Mouse (Mus musculus): ENCODE results near the gene Cyp2j13.
"Not testable (repeated sequence)": the region's sequence is repeated elsewhere in the genome, so short reads cannot be mapped to it uniquely, and the experiment has no call there.

Cyp2j13 gene

DNA sequence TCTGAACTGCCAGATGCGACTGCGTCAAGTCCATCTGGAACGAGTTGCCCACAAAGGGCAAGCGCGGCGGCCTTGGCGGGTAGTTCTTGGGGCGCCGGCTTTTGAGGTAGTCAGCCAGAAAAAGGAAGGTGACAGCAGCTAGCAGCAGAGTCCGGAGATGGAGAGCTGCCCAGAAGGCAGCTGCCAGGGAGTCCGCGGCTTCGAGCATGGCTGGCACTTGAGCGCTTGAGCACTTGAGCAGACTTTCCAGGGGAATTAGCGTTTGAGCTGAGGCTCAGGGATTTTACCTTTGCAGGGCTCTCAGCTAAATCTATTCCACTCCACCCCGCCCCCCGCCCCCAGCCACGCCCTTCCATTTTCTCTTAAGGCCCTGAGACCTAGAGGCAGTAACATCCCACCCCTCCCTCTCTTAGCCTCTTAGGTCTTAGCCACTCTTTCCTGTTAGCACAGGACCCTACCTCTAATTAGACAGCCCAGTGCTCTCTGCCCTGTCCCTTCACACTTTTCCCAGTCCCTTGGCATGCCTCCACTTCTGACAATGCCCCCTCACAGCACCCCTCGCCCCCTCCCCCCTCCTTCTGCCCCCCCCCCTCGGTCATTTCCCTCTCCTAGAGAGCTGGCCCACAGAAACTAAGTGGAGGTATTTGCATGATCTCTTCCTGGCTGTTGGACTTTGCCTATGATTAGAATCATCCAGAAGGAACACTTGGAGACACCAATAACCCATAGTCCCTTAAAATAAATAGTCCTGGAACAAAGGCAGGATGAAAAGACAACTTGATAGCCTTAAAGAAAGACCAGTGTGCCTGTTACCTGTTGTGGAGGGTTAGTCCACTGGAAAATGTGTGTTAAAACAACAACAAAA is at the start of gene Cyp2j13:
TSS of gene Cyp2j13 (minus strand) at position 286 of the 865 bp plus-strand sequence.
- DNase-seq (ENCODE audit: low spot score in 2 of 2), result no peak

DNA sequence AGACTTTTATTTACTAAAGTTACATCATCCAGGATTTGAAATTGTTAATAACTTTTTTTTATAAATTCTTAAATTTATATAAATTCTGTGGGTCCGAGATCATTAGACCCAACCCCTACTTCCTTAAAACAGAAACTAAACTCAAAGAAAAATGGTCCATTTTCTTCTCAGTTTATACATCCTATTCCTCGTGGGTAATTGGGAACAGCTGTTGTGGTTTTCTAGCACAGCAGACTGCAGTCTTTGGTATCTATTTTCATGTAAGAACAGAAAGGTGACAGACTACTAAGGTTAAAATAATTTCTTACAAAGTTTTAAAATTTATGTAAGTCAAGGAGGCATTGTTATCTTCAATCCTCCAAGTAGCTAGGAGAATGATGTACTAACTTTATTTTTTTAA is 19.5 kb upstream of the Cyp2j13 start:
- no peak for DNase-seq (ENCODE audit: low spot score in 2 of 2)

DNA sequence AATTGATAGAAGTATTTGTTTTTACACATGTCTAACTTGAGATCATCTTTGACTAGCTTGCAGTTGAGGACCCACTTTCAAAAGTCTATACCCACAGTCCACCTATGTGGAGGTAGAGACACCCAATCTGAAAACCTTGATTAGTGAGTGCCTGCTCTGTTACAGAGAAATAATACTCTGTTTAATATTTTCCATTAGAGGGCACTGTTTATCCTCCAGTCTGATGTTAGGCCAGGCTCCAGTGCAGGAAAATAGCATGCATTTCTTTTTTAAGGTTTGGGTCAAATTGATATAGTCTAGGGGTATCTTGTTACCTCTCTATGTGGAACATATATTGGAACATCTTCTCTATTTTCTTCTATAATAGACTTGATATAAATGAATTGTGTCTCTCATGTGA is 14.5 kb upstream of the Cyp2j13 start:
- DNase-seq (ENCODE audit: low spot score in 2 of 2), result no peak

DNA sequence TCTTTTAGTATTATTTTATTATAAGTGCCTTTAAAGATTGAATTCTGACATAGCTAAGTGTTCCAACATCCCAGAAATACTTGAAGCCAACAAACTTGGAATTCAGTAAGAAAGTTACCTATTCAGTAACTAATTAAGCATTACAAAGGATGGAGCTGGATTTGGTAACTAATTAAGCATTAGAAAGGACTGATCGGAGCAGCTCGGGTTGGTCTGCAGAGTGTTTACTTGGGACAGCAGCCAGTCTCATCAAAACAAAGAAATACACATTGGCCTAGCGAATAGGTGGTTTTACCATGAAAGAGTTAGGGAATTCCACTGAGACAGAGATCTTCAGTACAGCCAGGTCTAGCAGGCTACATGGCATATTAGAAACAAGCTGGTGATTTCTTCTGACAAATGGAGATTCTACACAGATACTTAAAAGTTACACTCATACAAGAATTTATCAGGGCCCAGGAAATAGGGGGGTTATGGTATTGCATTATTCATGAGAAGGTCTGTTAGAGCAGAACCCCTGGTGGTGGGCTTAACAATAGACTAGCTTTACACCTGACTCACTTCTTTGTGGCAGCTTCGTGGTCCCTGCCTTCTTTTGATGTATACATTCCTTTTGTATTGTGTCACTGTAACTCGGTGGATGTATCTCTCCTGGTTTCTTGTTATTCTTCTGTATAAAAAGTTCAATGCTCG is 12.2 kb upstream of the Cyp2j13 start:
- DNase-seq (ENCODE audit: low spot score in 2 of 2), result not testable (repeated sequence)

DNA sequence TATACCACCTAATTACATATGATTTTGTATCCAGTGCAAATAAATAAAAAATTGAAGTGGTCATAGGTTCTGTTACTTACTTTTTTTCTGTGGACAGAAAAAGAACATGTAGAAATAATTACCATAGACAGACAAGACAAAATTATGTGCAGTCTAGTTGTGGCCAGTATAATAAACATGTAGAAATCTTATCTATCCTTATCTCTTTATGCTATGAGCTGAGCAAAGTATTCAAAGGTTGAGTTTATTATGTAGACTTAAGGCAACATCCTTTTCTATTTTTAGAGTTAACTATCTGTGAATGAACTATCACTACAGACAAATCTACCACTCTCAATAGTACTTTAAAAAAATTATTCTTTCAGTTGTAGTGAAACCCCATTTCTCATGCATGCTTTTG is 962 bp upstream of the Cyp2j13 start:
- DNase-seq (ENCODE audit: low spot score in 2 of 2), result no peak

DNA sequence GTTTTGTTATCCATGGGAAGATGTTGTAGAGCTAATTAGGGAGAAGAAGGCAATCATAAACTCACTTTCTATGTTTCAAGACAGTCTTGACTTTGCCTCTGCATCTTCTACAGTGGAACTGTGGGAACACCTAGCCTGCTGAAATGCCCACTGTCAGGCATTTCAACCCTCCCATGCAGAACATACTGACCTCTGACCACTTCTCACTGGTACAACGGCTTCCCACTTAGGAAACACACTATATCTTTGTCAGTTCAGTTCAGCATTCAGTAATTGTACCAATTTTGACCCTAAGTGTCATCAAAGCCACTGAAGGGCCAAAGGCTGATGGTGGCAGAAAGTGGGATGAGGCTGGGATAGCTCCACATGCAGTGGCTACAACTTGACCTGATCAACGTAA is 15.3 kb downstream of the Cyp2j13 start:
- no peak for DNase-seq (ENCODE audit: low spot score in 2 of 2)

DNA sequence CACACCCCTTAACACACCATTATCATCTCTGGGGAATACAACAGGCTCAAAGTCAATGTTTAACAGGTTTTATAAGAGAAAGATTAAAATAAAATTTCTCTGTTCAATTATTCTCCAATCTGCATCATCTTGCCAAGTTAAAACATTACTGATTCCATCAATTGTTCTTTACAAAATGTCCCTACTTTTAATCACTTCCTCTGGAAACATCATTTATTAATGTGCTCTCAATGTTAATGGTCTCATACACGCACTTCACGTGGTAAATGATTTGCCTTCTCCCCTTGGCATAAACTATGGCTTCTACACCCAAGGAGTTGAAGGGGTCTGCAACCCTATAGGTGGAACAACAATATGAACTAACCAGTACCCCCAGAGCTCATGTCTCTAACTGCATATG is 17.2 kb downstream of the Cyp2j13 start:
- DNase-seq (ENCODE audit: low spot score in 2 of 2), result no peak

DNA sequence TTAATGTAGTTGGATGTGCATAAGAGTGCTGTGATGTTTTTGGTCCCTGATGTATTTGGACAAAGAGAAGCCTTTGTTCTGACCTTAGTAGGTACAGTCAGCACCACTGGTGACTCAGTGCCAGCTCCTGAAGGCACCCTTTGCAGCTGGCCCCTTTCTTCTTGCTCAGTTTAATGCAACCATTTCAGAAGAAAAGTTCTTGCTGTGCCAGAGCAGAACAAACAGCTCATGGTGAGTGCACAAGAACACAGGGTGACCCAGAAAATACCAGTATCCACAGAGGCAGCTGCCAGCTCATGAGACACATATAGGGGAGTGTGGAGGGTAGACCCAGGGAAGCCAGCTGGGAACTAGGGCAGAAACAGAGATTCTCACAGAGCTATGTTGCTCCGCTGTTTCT is 48.9 kb downstream of the Cyp2j13 start:
- DNase-seq (ENCODE audit: low spot score in 2 of 2), result no peak

DNA sequence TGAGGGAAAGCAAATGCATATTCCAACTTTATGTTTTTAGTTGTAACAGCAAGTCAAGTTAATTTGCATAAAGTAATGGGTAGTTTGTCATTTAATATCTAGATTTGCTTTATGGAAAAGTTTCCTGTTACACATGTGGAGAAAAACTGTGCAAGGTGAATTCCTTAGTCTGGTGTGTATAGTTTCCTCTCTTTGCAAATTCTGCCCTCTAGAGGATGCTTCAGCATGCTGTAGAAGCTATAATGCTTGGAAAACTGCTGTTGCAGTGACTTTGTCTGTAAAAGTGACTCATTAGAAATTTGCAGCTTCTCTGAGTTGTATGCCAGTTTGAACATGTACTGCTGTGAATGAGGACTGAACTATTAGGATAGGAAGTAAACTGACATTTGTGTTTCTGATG is 54.5 kb downstream of the Cyp2j13 start:
- no peak for DNase-seq (ENCODE audit: low spot score in 2 of 2)

DNA sequence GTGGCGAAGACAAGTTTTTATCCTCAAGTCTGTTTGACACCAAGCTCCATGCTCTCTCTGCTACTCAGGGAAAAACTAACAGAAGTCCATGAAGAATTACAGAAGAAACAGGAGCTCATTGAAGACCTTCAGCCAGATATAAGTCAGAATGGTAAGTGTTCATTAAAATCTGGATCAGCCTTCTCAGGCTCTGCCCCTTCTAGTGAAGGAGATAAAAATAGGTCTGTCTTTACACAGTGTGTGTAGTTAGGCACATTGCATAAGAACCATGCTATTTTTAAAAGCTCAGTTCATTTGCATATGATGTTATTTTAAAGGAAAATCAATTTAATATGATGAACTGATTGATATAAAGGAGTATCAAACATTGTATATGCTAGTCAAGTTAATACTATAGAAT is 60.5 kb downstream of the Cyp2j13 start:
- no peak for DNase-seq (ENCODE audit: low spot score in 2 of 2)

DNA sequence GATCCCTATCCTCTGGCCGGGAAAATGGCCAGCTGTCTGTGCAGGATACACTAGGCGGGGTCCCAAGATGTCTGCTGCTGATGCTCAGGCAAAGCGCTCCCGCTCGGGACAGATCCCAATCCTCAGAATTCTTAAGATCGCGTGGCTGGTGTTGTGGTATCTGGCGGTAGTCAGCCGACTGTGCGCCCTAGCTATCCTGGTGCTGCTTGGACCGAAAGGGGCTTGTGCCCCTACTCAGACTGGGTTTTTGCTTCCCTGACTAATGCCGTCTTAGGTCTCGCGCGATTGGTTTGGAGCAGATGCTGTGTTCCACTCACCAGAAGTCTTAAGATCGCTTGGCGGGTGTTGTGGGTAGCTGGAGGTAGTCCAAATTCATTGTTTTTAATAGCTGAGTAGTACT is 95.1 kb downstream of the Cyp2j13 start:
- DNase-seq (ENCODE audit: low spot score in 2 of 2), result not testable (repeated sequence)
